Mouse (Mus musculus): ENCODE data around the gene Ak4.
A peak's percentile ranks its signal among the peaks of the same experiment; 100 is the strongest.
"Not testable (repeated sequence)": the region's sequence is repeated elsewhere in the genome, so short reads cannot be mapped to it uniquely, and the experiment has no call there.

Gene Ak4

GRCm38 (mm10) chr4:101419151-101419910, at the start of gene Ak4:
Gene Ak4 (plus strand): TSS chr4:101419277.
- DNase-seq (ENCODE audit: low spot score), result peak; percentile 74

- peak; percentile 19 for DNase-seq (ENCODE audit: low spot score)
These were observed 49.3 kb upstream of the Ak4 start for GRCm38 (mm10) chr4:101369738-101370275.

- no peak for DNase-seq (ENCODE audit: low spot score)
These were observed 46.8 kb upstream of the Ak4 start for GRCm38 (mm10) chr4:101372283-101372682.

DNA sequence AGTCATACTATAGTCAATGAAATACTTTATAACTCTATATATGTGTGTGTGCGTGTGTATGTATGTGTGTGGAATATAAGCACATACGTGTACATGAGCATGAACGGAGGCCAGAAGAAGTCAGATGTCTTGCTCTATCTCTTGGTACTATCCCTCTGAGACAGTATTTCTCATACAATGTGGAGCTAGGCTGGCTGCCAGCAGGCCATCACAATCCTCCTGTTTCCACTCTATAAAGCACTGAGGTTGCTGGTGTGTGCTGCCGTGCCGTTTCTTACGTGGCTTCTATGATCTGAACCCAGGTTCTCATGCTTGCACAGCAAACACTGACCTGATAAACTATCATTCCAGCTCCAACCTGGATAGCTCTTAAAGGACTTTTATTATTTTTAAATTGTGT, 46.3 kb upstream of the Ak4 start:
- DNase-seq (ENCODE audit: low spot score), result no peak

DNA sequence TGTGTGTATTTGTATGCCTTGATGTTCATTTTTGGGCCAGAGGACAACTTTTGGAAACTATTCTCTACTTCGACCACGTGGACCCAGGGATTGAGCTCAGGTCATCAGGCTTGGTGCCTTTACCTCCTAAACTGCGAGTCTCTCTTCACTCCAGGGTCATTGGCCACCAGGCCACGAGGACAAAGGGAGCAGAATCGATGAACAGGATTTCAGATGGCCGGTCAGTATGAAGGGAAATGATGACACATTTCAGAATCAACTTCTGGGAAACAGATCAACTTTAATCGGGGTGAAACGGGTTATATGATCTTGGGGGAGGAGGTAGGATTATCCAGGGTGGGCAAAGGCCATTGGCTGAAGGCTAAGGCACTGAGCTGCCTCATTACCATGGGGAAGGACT, 45.0 kb upstream of the Ak4 start:
- no peak for DNase-seq (ENCODE audit: low spot score)

GRCm38 (mm10) chr4:101376835-101377234, 42.2 kb upstream of the Ak4 start:
- DNase-seq (ENCODE audit: low spot score), result no peak

GRCm38 (mm10) chr4:101378241-101378640, 40.8 kb upstream of the Ak4 start:
- no peak for DNase-seq (ENCODE audit: low spot score)

DNA sequence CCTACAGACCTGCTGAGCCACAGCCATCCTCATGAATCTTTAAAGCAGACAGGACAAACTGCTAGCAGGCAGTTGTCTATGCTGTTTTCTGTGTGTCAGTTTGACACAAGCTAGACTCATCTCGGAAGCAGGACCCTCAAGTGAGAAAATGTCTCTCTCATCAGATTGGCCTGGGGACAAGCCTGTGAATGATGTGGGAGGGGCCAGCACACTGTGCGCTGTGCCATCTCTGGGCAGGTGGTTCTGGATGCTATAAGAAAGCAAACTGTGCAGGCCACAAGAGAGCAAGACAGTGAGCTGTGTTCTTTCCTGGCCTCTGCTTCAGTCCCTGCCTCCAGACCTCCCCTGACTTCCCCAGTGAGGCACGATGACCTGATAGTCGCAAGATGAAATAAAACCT, 40.3 kb upstream of the Ak4 start:
- no peak for DNase-seq (ENCODE audit: low spot score)

DNA sequence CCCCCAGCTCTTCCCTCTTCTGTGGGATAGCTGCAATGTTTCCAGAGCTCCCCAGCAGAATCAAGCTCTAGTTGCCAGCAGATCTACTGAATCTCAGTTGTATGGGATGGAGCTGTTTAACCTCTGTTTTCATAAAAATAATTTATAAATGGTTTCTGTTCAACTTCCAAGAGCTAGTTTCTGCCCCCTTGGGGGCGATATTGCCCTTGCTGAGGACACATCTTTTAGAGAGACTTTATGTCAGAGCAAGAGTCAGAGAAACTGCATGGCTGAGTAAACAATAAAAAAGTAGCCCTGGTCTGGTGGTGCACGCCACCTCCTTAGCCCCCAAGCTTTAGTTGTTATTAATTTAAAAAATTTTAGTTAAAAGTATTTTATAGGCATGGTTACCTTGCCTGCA, 34.1 kb upstream of the Ak4 start:
- peak; percentile 31 for DNase-seq (ENCODE audit: low spot score)

GRCm38 (mm10) chr4:101388246-101388645, 30.8 kb upstream of the Ak4 start:
- DNase-seq (ENCODE audit: low spot score), result no peak

GRCm38 (mm10) chr4:101388656-101389055, 30.4 kb upstream of the Ak4 start:
- DNase-seq (ENCODE audit: low spot score), result not testable (repeated sequence)

GRCm38 (mm10) chr4:101392229-101392628, 26.8 kb upstream of the Ak4 start:
- DNase-seq (ENCODE audit: low spot score), result peak; percentile 64

- no peak for DNase-seq (ENCODE audit: low spot score)
These were observed 25.8 kb upstream of the Ak4 start for GRCm38 (mm10) chr4:101393292-101393711.

- no peak for DNase-seq (ENCODE audit: low spot score)
These were observed 24.0 kb upstream of the Ak4 start for GRCm38 (mm10) chr4:101395021-101395533.

- DNase-seq (ENCODE audit: low spot score), result no peak
These were observed 19.0 kb upstream of the Ak4 start for GRCm38 (mm10) chr4:101400025-101400594.

DNA sequence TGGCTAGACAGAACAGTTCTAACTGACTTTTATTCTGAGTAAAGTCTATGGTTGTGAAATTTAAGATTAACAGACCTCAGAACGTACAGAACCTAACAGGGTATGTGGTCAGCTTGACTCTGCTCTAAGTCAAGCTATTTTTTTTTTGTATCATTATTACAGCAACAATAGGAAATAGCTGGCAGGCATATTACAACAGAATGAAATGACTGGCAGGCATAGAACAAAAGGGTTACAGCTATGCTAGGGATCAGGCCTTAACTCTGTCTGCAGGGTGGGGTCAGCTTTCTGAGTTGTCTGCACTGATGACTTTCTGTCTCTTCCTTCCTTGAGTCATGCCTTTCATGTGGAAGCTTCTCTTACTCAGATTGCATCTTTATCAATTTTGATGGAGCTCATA, 17.1 kb upstream of the Ak4 start:
- DNase-seq (ENCODE audit: low spot score), result no peak

DNA sequence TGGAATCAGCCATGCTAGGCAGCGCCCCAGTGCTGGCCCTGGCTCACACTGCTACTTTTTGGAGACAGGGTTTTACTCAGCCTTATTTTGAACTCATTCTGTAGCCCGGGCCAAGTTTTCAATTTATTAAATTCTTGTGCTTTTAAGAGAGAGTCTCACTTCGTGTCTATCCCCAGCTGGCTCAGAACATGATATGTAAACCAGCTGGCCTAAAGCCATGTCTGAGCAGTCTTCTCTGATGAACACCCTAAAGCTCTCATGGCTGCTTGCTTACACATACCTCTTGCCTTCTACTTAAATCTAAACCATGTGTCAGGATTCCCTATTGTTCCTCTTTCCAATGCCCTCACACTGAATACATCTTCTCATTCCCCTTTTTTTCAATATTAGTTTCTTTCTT, 14.2 kb upstream of the Ak4 start:
- DNase-seq (ENCODE audit: low spot score), result no peak

DNA sequence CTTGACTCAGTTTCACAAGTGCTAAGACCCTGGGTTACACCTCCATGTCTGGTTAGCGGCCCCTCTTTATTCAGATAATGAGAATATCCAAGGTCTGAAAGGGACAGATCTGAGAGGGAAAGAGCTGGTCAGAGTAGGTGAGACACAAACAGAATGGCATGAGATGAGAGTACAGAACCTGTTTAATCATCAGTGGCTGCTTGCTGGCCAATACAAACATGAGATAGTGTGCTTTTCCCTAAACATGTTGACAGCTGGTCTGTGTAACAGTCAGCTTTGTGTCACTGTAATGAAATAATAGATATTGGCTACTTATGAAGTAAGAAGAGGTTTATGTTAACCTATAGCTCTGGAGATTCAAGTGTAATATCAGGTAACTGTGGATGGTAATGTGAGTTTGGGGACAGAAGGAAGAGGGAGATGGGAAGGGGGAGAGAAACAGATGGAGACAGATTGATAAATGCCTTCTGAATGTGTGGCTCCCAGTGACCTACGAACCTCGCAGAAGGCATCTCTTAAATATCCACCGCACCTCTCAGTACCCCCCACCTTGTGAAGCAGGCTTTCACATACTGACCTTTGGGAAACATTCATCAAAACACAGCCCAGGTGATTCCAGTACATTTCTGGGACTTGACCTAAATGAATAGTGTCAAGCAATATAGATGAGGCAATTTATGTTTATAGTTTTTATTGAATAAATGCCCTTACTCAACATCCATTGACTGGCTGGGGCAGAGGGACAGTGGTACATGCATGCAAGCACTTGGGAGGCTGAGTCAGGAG, 12.5 kb upstream of the Ak4 start:
- no peak for DNase-seq (ENCODE audit: low spot score)

DNA sequence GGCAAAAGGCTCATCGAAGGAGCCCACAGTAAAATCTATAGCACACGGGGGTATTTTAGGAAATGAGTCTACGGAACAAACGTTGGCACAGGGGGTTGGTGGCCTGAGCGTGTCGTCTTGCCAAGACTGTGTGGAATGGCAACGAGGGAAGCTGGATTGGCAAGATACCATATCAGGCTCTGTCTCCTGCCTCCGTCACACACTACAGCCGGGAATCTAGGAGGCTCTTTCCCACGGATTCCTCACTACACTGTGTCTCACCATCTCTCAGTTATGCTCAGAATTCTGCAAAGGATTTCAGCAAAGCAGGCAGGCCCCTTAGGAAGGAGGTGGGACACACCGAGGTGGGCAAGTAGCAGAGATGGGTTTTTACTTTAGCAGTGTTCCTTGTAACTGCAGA, 2.1 kb upstream of the Ak4 start:
- DNase-seq (ENCODE audit: low spot score), result no peak

- peak; percentile 65 for DNase-seq (ENCODE audit: low spot score)
These were observed 1.1 kb downstream of the Ak4 start for GRCm38 (mm10) chr4:101419911-101420880.

GRCm38 (mm10) chr4:101422996-101423395, 3.9 kb downstream of the Ak4 start:
- DNase-seq (ENCODE audit: low spot score), result no peak

Measured in embryo, embryonic 10.5 days (tissue).